Comparison of ENCODE assay signal across 11 mouse cellular contexts in genomic region chrX:53166251-53166900, GRCm38 (mm10).
DNase-seq lines count a peak whose midpoint lies in the region; ATAC-seq and TF ChIP-seq lines count a peak whose summit lies in the region.
"Had no signal": no experiment of that assay in that cellular context is flagged by ENCODE, and none has a peak within 500 bp of the region (broad histone marks: within the 10 kb centered on the region; RNA-seq: fewer than 3 reads in every experiment).

No protein-coding gene starts in this region.

- TF ChIP-seq EP300 in stomach, postnatal 0 days (optimal IDR thresholded peaks at IDR 0.05) = no peak

- 52% methylated on average over 15 of the region's 15 CpGs for WGBS in stomach, embryonic 16.5 days
- WGBS in stomach, postnatal 0 days = 54% methylated on average over 15 of the region's 15 CpGs
- WGBS in heart, embryonic 12.5 days = 45% methylated on average over 15 of the region's 15 CpGs

- TF ChIP-seq CTCF in stomach, postnatal 0 days (IDR thresholded peaks at IDR 0.05; ENCODE audit: low read depth) = no peak

- no peak for DNase-seq in stomach, postnatal 0 days (ENCODE audit: low spot score)
- peak; percentile 37 for DNase-seq in kidney, postnatal 10 days
- DNase-seq in left cerebral cortex, postnatal 14 days (ENCODE audit: low spot score in 2 of 2) = no peak
- DNase-seq in thymus, postnatal 36 days = no peak

- H3K9ac ChIP-seq in stomach, embryonic 16.5 days (ENCODE audit: low read length) = no peak overlapping the region
- H3K9ac ChIP-seq in stomach, postnatal 0 days (ENCODE audit: low read length) = no peak overlapping the region
- H3K9ac ChIP-seq in heart, embryonic 12.5 days = no peak overlapping the region
- H3K9ac ChIP-seq: hindbrain, embryonic 15.5 days; liver, embryonic 12.5 days had no signal

- 0 out of 2 replicates have a peak, but pooled peaks cover 3% of the 10 kb centered on the region for H3K4me1 ChIP-seq in stomach, embryonic 16.5 days (ENCODE audit: control insufficient read depth, insufficient read depth, low read length)
- H3K4me1 ChIP-seq in stomach, postnatal 0 days (replicated peaks; ENCODE audit: control insufficient read depth, insufficient read depth) = no peaks in the 10 kb centered on the region
- H3K4me1 ChIP-seq in heart, embryonic 12.5 days (replicated peaks) = peaks cover 30% of the 10 kb centered on the region
- H3K4me1 ChIP-seq: hindbrain, embryonic 15.5 days; liver, embryonic 12.5 days had no signal

- no peak overlapping the region for H3K4me3 ChIP-seq in stomach, embryonic 16.5 days (replicated peaks; ENCODE audit: low read length)
- no peak overlapping the region for H3K4me3 ChIP-seq in stomach, postnatal 0 days (ENCODE audit: low read depth, low read length)
- no peak overlapping the region for H3K4me3 ChIP-seq in heart, embryonic 12.5 days
- H3K4me3 ChIP-seq: erythroblast, embryonic 14.5 days; hindbrain, embryonic 15.5 days; liver, embryonic 12.5 days had no signal

- no peak overlapping the region for H3K4me2 ChIP-seq in stomach, embryonic 16.5 days (ENCODE audit: low read depth, low read length)
- no peak overlapping the region for H3K4me2 ChIP-seq in stomach, postnatal 0 days (replicated peaks; ENCODE audit: low read depth)
- H3K4me2 ChIP-seq in heart, embryonic 12.5 days = no peak overlapping the region
- H3K4me2 ChIP-seq: hindbrain, embryonic 15.5 days; liver, embryonic 12.5 days had no signal

- H3K27ac ChIP-seq in stomach, embryonic 16.5 days (ENCODE audit: low read length) = peak overlapping the region; percentile 38; the same call in 1 of the 2 replicates
- no peak overlapping the region for H3K27ac ChIP-seq in stomach, postnatal 0 days (replicated peaks)
- peak overlapping the region; percentile 92 for H3K27ac ChIP-seq in heart, embryonic 12.5 days (ENCODE audit: poor library complexity, severe bottlenecking)
- H3K27ac ChIP-seq: hindbrain, embryonic 15.5 days; liver, embryonic 12.5 days had no signal

- intact Hi-C loops in left cerebral cortex, postnatal 14 days (cut with DNase I) = no loop called here

- no peaks in the 10 kb centered on the region for H3K36me3 ChIP-seq in stomach, embryonic 16.5 days (ENCODE audit: control insufficient read depth, insufficient read depth, low read length)
- no peaks in the 10 kb centered on the region for H3K36me3 ChIP-seq in stomach, postnatal 0 days (ENCODE audit: control insufficient read depth, insufficient read depth, low read length)
- H3K36me3 ChIP-seq in heart, embryonic 12.5 days = no peaks in the 10 kb centered on the region
- H3K36me3 ChIP-seq: G1E; hindbrain, embryonic 15.5 days; liver, embryonic 12.5 days had no signal

- no peaks in the 10 kb centered on the region for H3K9me3 ChIP-seq in stomach, embryonic 16.5 days (replicated peaks; ENCODE audit: control insufficient read depth, low read length)
- H3K9me3 ChIP-seq in stomach, postnatal 0 days (ENCODE audit: control insufficient read depth, low read length) = no peaks in the 10 kb centered on the region
- no peaks in the 10 kb centered on the region for H3K9me3 ChIP-seq in heart, embryonic 12.5 days (replicated peaks)
- H3K9me3 ChIP-seq: G1E; hindbrain, embryonic 15.5 days; liver, embryonic 12.5 days had no signal

- no peaks in the 10 kb centered on the region for H3K27me3 ChIP-seq in stomach, embryonic 16.5 days (ENCODE audit: control insufficient read depth, insufficient read depth, low read length)
- H3K27me3 ChIP-seq in stomach, postnatal 0 days (ENCODE audit: control insufficient read depth, insufficient read depth, low read length) = no peaks in the 10 kb centered on the region
- H3K27me3 ChIP-seq in heart, embryonic 12.5 days (replicated peaks) = no peaks in the 10 kb centered on the region
- H3K27me3 ChIP-seq: hindbrain, embryonic 15.5 days; liver, embryonic 12.5 days had no signal

- ATAC-seq in stomach, embryonic 16.5 days (ENCODE audit: insufficient read depth, low FRiP score) = no peak
- no peak for ATAC-seq in stomach, postnatal 0 days (ENCODE audit: low FRiP score, low TSS enrichment)
- 0 out of 2 replicates have a peak, but pooled peaks have one; percentile 13 for ATAC-seq in heart, embryonic 12.5 days (ENCODE audit: insufficient number of reproducible peaks, low FRiP score)
- no peak for ATAC-seq in erythroid progenitor cell, adult 5-6 weeks (replicated peaks; ENCODE audit: low FRiP score, poor library complexity, severe bottlenecking)
- ATAC-seq: liver, embryonic 12.5 days had no signal
